Mouse (Mus musculus) hindbrain, embryonic 16.5 days (tissue): Measurements from ENCODE around the gene Rph3al. TPM values are rescaled to one million over a fixed set of nuclear protein-coding genes. Genes with fewer than 3 reads are reported as not detected.

Experiments used
- ATAC-seq: fragments of 200-750 bp; cut with Nextera tagmentation; 2 replicates; pipeline ENCODE4 v1.8.0; 2017; ENCODE audit warnings: moderate TSS enrichment, moderate library complexity
- H3K27ac ChIP-seq: fragments of 300-500 bp; sonication (generic); 2 replicates; pipeline ENCODE4 v1.5.1; 2014; ENCODE audit warnings: low read depth, mild to moderate bottlenecking, control low read depth, low read length, moderate library complexity
- H3K27me3 ChIP-seq: fragments of 300-500 bp; sonication (generic); replicated peaks from 2 replicates; pipeline ENCODE4 v1.6.1; 2014; ENCODE audit warnings: low read length; ENCODE audit not compliant: control insufficient read depth, insufficient read depth
- H3K36me3 ChIP-seq: fragments of 300-500 bp; sonication (generic); 2 replicates; pipeline ENCODE4 v1.6.1; 2014; ENCODE audit warnings: mild to moderate bottlenecking, low read length, moderate library complexity, mixed read lengths; ENCODE audit not compliant: control insufficient read depth, insufficient read depth
- H3K4me1 ChIP-seq: fragments of 300-500 bp; sonication (generic); 2 replicates; pipeline ENCODE4 v1.6.1; 2014; ENCODE audit warnings: low read depth, low read length; ENCODE audit not compliant: control insufficient read depth, insufficient read depth
- H3K4me2 ChIP-seq: fragments of 300-500 bp; sonication (generic); 2 replicates; pipeline ENCODE4 v1.6.1; 2014; ENCODE audit warnings: mild to moderate bottlenecking, low read length, control low read depth, moderate library complexity
- H3K4me3 ChIP-seq: fragments of 300-500 bp; sonication (generic); 2 replicates; pipeline ENCODE4 v1.5.1; 2014; ENCODE audit warnings: mild to moderate bottlenecking, low read length, control low read depth, moderate library complexity
- H3K9ac ChIP-seq: fragments of 300-500 bp; sonication (generic); 2 replicates; pipeline ENCODE4 v1.6.1; 2014; ENCODE audit warnings: low read depth, mild to moderate bottlenecking, control low read depth, low read length, moderate library complexity
- H3K9me3 ChIP-seq: fragments of 300-500 bp; sonication (generic); 2 replicates; pipeline ENCODE4 v1.6.1; 2014; ENCODE audit warnings: mild to moderate bottlenecking, low read length, moderate library complexity; ENCODE audit not compliant: control insufficient read depth
- WGBS: fragments of 180-500 bp; shearing (Covaris S2); extraction: QIAGEN DNeasy Blood & Tissue Kit; methylation state at CpG from one replicate; pipeline ENCODE4 v1.1.7; 2014; 5-methylcytosine and 5-hydroxymethylcytosine counted together
- polyA plus RNA-seq: library from polyadenylated mRNA; unstranded; fragments of >200 nt; fragmentation: Nextera tagmentation; extraction: Ambion mirVana; gene quantifications from 2 replicates; pipeline ENCODE4 v1.2.1, GENCODE M21; 2015

Gene Rph3al
- 3.1 and 3.4 TPM in 2 replicates for polyA plus RNA-seq

GRCm38 (mm10) chr11:75938379-75938906 lies at the start of gene Rph3al:
Rph3al (minus strand) TSS chr11:75938429.
- no peaks in the 10 kb centered on the region for H3K36me3 ChIP-seq
- no peaks in the 10 kb centered on the region for H3K9me3 ChIP-seq
- 62% methylated on average over 6 of the region's 6 CpGs for WGBS
- peaks cover 9% of the 10 kb centered on the region for H3K4me1 ChIP-seq
- peak within 1 kb of the TSS; percentile 9; the same call in 1 of the 2 replicates for H3K27ac ChIP-seq
- no peak within 1 kb of the TSS for H3K4me2 ChIP-seq
- H3K27me3 ChIP-seq, result no peaks in the 10 kb centered on the region
- no peak within 1 kb of the TSS for H3K4me3 ChIP-seq
- H3K9ac ChIP-seq, result peak within 1 kb of the TSS; percentile 13; the same call in 1 of the 2 replicates
- no peak for ATAC-seq

- no peak for ATAC-seq
- Histone ChIP-seq H3K9ac (no peak overlapping the region), H3K27ac (no peak overlapping the region), H3K27me3 (no peaks in the 10 kb centered on the region), H3K4me2 (no peak overlapping the region), H3K36me3 (no peaks in the 10 kb centered on the region), H3K4me1 (no peaks in the 10 kb centered on the region), H3K4me3 (no peak overlapping the region), H3K9me3 (no peaks in the 10 kb centered on the region)
- WGBS, result 82% methylated on average over 7 of the region's 7 CpGs
Observed at GRCm38 (mm10) chr11:75985948-75986347, 47.7 kb upstream of the Rph3al start.

GRCm38 (mm10) chr11:75984581-75984980 lies 46.4 kb upstream of the Rph3al start:
- WGBS, result 83% methylated on average over 1 of the region's 1 CpGs

DNA sequence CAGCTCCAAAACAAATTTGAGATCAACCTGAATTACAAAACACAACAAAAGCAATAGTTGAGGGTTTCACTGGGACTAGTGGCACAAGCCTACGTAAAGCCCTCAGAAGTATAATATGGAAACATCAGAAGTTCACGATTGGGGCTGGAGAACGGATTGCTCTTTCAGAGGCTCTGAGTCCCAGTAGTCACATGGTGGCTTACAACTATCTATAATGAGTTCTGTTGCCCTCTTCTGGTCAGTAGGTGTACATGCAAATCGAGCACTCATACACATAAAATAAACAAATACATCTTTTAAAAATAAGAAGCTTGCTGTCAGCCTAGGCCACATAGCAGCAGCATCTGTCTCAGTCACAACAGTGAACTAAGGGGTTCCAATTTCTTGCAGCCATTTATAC lies 45.0 kb upstream of the Rph3al start:
- H3K36me3 ChIP-seq, result no peaks in the 10 kb centered on the region
- H3K9me3 ChIP-seq, result no peaks in the 10 kb centered on the region
- H3K4me3 ChIP-seq, result no peak overlapping the region
- H3K4me2 ChIP-seq, result no peak overlapping the region
- no peaks in the 10 kb centered on the region for H3K27me3 ChIP-seq
- H3K27ac ChIP-seq, result no peak overlapping the region
- no peak overlapping the region for H3K9ac ChIP-seq
- 76% methylated on average over 4 of the region's 4 CpGs for WGBS
- ATAC-seq, result no peak
- H3K4me1 ChIP-seq, result no peaks in the 10 kb centered on the region

More at GRCm38 (mm10) chr11:75984581-75984980, 46.4 kb upstream of the Rph3al start:
- no peaks in the 10 kb centered on the region for H3K36me3 ChIP-seq
- H3K27ac ChIP-seq, result no peak overlapping the region
- H3K4me1 ChIP-seq, result no peaks in the 10 kb centered on the region
- H3K4me2 ChIP-seq, result no peak overlapping the region
- no peak overlapping the region for H3K9ac ChIP-seq
- H3K9me3 ChIP-seq, result no peaks in the 10 kb centered on the region
- H3K4me3 ChIP-seq, result no peak overlapping the region
- no peak for ATAC-seq
- H3K27me3 ChIP-seq, result no peaks in the 10 kb centered on the region

- Histone ChIP-seq H3K9me3 (no peaks in the 10 kb centered on the region), H3K9ac (no peak overlapping the region), H3K4me2 (no peak overlapping the region), H3K4me1 (no peaks in the 10 kb centered on the region), H3K27me3 (no peaks in the 10 kb centered on the region), H3K36me3 (no peaks in the 10 kb centered on the region), H3K27ac (no peak overlapping the region), H3K4me3 (no peak overlapping the region)
- WGBS, result 30% methylated on average over 2 of the region's 2 CpGs
- no peak for ATAC-seq
Observed at GRCm38 (mm10) chr11:75980413-75980812, 42.2 kb upstream of the Rph3al start.

DNA sequence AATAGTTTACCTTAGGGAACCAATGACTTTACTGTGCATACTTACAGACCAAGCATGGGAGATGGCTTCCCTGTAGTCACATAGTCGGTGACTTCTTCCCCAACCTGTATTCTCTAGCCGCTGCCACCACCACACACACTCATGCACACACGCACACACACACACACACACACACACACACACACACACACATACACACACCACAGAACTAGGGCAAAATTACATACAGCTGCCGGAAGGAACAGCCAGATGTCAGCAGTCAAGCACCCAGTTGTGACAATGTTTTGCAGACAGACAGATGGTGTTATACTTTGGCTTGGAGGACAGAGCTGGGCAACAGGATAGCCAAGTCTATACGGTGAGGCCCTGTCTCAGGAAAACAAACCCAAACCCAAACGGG lies 39.8 kb upstream of the Rph3al start:
- Histone ChIP-seq H3K36me3 (no peaks in the 10 kb centered on the region), H3K4me1 (peaks cover 2% of the 10 kb centered on the region), H3K9me3 (no peaks in the 10 kb centered on the region), H3K4me3 (no peak overlapping the region), H3K9ac (no peak overlapping the region), H3K27me3 (no peaks in the 10 kb centered on the region), H3K27ac (no peak overlapping the region), H3K4me2 (no peak overlapping the region)
- WGBS, result 79% methylated on average over 6 of the region's 6 CpGs
- no peak for ATAC-seq

DNA sequence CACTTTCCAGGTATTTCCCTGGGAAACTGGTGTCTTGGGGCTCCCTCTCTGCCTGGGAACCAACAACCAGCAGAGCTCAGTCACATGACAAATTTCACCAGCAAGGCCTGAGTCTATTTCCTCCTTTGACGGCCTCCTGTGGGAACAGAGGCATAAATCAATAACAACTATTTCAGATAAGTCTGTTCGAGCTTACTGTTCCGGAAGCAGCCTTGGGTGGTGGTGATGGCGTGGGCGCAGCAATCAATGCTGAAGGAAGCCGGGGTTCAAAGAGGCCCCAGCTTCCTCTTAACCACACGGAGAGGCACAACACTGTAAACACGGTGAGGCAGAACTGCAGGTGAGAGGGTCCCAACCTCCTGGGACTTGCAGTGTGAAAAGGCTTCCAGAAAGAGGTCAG lies 38.5 kb upstream of the Rph3al start:
- Histone ChIP-seq H3K9me3 (no peaks in the 10 kb centered on the region), H3K4me2 (no peak overlapping the region), H3K27me3 (no peaks in the 10 kb centered on the region), H3K4me3 (no peak overlapping the region), H3K9ac (no peak overlapping the region), H3K4me1 (peaks cover 5% of the 10 kb centered on the region), H3K36me3 (no peaks in the 10 kb centered on the region), H3K27ac (no peak overlapping the region)
- 64% methylated on average over 8 of the region's 8 CpGs for WGBS
- no peak for ATAC-seq

DNA sequence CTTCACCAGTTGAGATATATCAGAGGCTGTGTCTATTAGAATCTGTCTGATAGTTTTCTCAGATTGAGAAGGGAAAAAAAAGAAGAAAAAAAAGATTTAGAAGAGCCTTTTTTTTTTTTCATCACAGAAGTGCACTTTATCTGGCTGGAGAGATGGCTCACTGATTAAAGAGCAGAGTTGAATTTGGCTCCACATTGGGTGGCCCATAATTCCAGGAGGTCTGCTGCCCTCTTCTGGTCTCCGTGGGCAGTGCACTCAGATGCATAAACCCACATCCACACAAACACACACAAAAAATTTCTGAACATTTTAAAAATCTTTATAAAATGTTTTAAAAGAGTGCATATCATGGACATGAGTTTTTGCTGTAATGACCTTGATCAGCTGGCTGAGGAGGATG lies 35.8 kb upstream of the Rph3al start:
- no peak for ATAC-seq

GRCm38 (mm10) chr11:75972916-75973567 lies 34.8 kb upstream of the Rph3al start:
- WGBS, result 30% methylated on average over 7 of the region's 7 CpGs
- ATAC-seq, result no peak
- Histone ChIP-seq H3K9me3 (no peaks in the 10 kb centered on the region), H3K4me3 (no peak overlapping the region), H3K9ac (no peak overlapping the region), H3K4me1 (peaks cover 5% of the 10 kb centered on the region), H3K36me3 (no peaks in the 10 kb centered on the region), H3K4me2 (no peak overlapping the region), H3K27me3 (no peaks in the 10 kb centered on the region; the same call in 1 of the 2 replicates), H3K27ac (no peak overlapping the region)

More for the DNA sequence above, 35.8 kb upstream of the Rph3al start:
- WGBS, result 100% methylated on average over 1 of the region's 1 CpGs
- Histone ChIP-seq H3K9ac (no peak overlapping the region), H3K36me3 (no peaks in the 10 kb centered on the region), H3K4me2 (no peak overlapping the region), H3K27me3 (no peaks in the 10 kb centered on the region; the same call in 1 of the 2 replicates), H3K9me3 (no peaks in the 10 kb centered on the region), H3K4me3 (no peak overlapping the region), H3K27ac (no peak overlapping the region), H3K4me1 (peaks cover 5% of the 10 kb centered on the region)
